8 mouse cellular contexts compared by ENCODE assay signal in the genomic region with DNA sequence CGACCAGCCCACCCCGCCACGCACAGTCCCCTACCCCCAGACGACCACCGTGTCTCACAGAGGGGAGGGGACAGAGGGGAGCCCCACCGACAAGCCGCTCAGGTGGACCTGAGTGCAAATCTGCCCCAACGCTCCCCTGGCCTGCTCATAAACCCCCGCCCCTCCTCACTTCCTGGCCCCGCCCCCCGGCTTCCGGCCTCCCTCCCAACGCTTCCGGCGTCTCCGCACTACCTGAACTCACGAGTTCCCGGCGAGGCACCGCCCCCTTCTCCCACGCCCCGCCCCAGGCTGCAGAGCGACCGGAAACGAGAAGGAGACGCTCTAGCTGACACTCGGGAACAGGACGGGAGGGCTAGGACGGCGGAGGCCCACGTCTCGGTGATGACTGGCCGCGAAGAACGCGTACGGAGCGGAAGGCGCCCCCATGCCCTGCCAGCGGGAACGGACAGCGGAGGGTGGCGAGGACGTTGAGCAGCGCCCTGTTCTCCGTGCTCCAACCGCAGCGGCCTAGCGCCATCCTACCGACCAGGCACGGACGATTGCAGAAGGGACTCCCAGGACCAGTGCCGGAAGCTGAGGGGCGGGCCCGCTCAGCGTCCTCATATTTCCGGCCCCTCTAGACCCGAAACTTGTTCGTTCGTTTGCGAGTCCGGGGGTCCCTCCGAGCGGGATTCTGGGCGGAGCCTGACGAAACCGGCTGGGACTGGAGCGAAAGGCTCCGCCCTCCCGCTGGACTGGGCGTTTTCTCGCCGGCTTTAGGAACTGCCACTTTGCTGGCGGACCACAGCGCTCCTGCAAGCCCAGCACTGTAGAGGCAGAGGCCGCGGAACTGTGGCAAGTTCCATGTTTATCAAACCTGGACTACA. TPM values are rescaled to one million over a fixed set of nuclear protein-coding genes. Genes with fewer than 3 reads are reported as not detected.
DNase-seq lines count a peak whose midpoint lies in the region; ATAC-seq and TF ChIP-seq lines count a peak whose summit lies in the region.

A gene (minus strand): TSS at position 554 of the 866 bp plus-strand sequence.

- no peaks in the 10 kb centered on the region for H3K27me3 ChIP-seq in kidney, embryonic 14.5 days (ENCODE audit: control insufficient read depth, insufficient read depth, low read length)
- no peaks in the 10 kb centered on the region for H3K27me3 ChIP-seq in limb, embryonic 15.5 days

- DNase-seq in A20 (ENCODE audit: low read depth, low spot score), result peak; percentile 100
- DNase-seq in heart, adult 9 months (ENCODE audit: low spot score in 2 of 2), result peak; percentile 99
- DNase-seq in monocyte, adult 2 months (ENCODE audit: low read depth in 1 of 2, low spot score in 2 of 2), result peak; percentile 96 to 99
- DNase-seq in spleen, postnatal 36 days (ENCODE audit: low spot score in 2 of 2), result peak; percentile 99 to 100

- peak within 1 kb of the TSS; percentile 91 for H3K9ac ChIP-seq in kidney, embryonic 14.5 days (ENCODE audit: low read depth, low read length)
- H3K9ac ChIP-seq in limb, embryonic 15.5 days, result peak within 1 kb of the TSS; percentile 73

- no peak for TF ChIP-seq POLR2A in bone marrow macrophage, adult 2 months (IDR thresholded peaks at IDR 0.05; ENCODE audit: borderline replicate concordance, low read depth, low read length)
- TF ChIP-seq POLR2A in embryonic fibroblast, embryonic 13.5 days (IDR thresholded peaks at IDR 0.05; ENCODE audit: low read depth, low read length), result peak; percentile 98

- H3K4me2 ChIP-seq in kidney, embryonic 14.5 days (replicated peaks; ENCODE audit: low read depth, low read length), result peak within 1 kb of the TSS; percentile 81
- peak within 1 kb of the TSS; percentile 83 for H3K4me2 ChIP-seq in limb, embryonic 15.5 days

- ATAC-seq in kidney, embryonic 14.5 days (ENCODE audit: low FRiP score, low TSS enrichment), result peak; percentile 96
- ATAC-seq in limb, embryonic 15.5 days (ENCODE audit: insufficient number of reproducible peaks, low FRiP score, low TSS enrichment, low read depth), result peak; percentile 96

- TF ChIP-seq CTCF in bone marrow macrophage, adult 2 months (IDR thresholded peaks at IDR 0.05; ENCODE audit: low read depth, low read length), result no peak
- no peak for TF ChIP-seq CTCF in embryonic fibroblast, embryonic 13.5 days (IDR thresholded peaks at IDR 0.05; ENCODE audit: borderline replicate concordance, insufficient read depth, low read length)

- H3K4me3 ChIP-seq in bone marrow macrophage, adult 2 months (ENCODE audit: insufficient read depth, low read length), result peak within 1 kb of the TSS; percentile 97
- H3K4me3 ChIP-seq in embryonic fibroblast, embryonic 13.5 days (ENCODE audit: insufficient read depth, low read length), result peak within 1 kb of the TSS; percentile 90
- peak within 1 kb of the TSS; percentile 78 for H3K4me3 ChIP-seq in kidney, embryonic 14.5 days (ENCODE audit: low read length)
- H3K4me3 ChIP-seq in limb, embryonic 15.5 days, result peak within 1 kb of the TSS; percentile 68

- under 1% methylated on average over 69 of the region's 77 CpGs for WGBS in kidney, embryonic 14.5 days
- WGBS in limb, embryonic 15.5 days, result under 1% methylated on average over 75 of the region's 77 CpGs

- peaks cover 25% of the 10 kb centered on the region for H3K36me3 ChIP-seq in kidney, embryonic 14.5 days (ENCODE audit: control insufficient read depth, insufficient read depth, low read length)
- H3K36me3 ChIP-seq in limb, embryonic 15.5 days, result peaks cover 9% of the 10 kb centered on the region

- peaks cover 32% of the 10 kb centered on the region for H3K4me1 ChIP-seq in bone marrow macrophage, adult 2 months (ENCODE audit: control insufficient read depth, insufficient read depth, low read length)
- peaks cover 9% of the 10 kb centered on the region; the same call in 1 of the 2 replicates for H3K4me1 ChIP-seq in embryonic fibroblast, embryonic 13.5 days (ENCODE audit: control insufficient read depth, insufficient read depth, low read length)
- peaks cover 16% of the 10 kb centered on the region for H3K4me1 ChIP-seq in kidney, embryonic 14.5 days (ENCODE audit: control insufficient read depth, insufficient read depth, low read length)
- H3K4me1 ChIP-seq in limb, embryonic 15.5 days, result peaks cover 19% of the 10 kb centered on the region

- H3K27ac ChIP-seq in bone marrow macrophage, adult 2 months (ENCODE audit: insufficient read depth, low read depth, low read length), result peak within 1 kb of the TSS; percentile 99
- peak within 1 kb of the TSS; percentile 98 for H3K27ac ChIP-seq in embryonic fibroblast, embryonic 13.5 days (ENCODE audit: insufficient read depth, low read length)
- peak within 1 kb of the TSS; percentile 96 for H3K27ac ChIP-seq in kidney, embryonic 14.5 days (ENCODE audit: low read depth, low read length)
- H3K27ac ChIP-seq in limb, embryonic 15.5 days, result peak within 1 kb of the TSS; percentile 98

- no peaks in the 10 kb centered on the region for H3K9me3 ChIP-seq in kidney, embryonic 14.5 days (ENCODE audit: control insufficient read depth, low read length)
- H3K9me3 ChIP-seq in limb, embryonic 15.5 days, result no peaks in the 10 kb centered on the region

RNA-seq across cellular contexts. Expression of the gene that starts here (rescaled TPM):
- polyA plus RNA-seq in bone marrow macrophage, adult 2 months (2012; ENCODE audit: insufficient read depth, insufficient read length, missing spikeins), result 55.5 and 64.4 TPM in 2 replicates
- polyA plus RNA-seq in embryonic fibroblast, embryonic 13.5 days (2011; ENCODE audit: insufficient read length, low read depth, missing spikeins), result 27.2 and 40.7 TPM in 2 replicates
- polyA plus RNA-seq in kidney, embryonic 14.5 days (2014; fragmentation: Nextera tagmentation; extraction: Ambion mirVana), result 5.8 and 6.1 TPM in 2 replicates
- 5.6 and 7.8 TPM in 2 replicates for polyA plus RNA-seq in limb, embryonic 15.5 days (2015; fragmentation: Nextera tagmentation; extraction: Ambion mirVana)

Comparison
In these comparisons a context has a peak if more than half of its experiments do, and no peak if none do; other contexts are left out.
1. Peak in every context shown above with its lines: DNase-seq, ATAC-seq, H3K4me3 ChIP-seq and H3K27ac ChIP-seq.